Mouse (Mus musculus) intestine, embryonic 14.5 days (tissue): ENCODE results near the gene Gm8094. TPM values are rescaled to one million over a fixed set of nuclear protein-coding genes. Genes with fewer than 3 reads are reported as not detected.
A peak's percentile ranks its signal among the peaks of the same experiment; 100 is the strongest.
"Not testable (repeated sequence)": the region's sequence is repeated elsewhere in the genome, so short reads cannot be mapped to it uniquely, and the experiment has no call there.

Experiments
- ATAC-seq: fragments of 200-750 bp; cut with Nextera tagmentation; replicated peaks from 2 replicates; pipeline ENCODE4 v1.8.0; 2017; ENCODE audit warnings: low read depth, moderate number of reproducible peaks, moderate TSS enrichment, moderate library complexity; ENCODE audit not compliant: low FRiP score, low TSS enrichment
- DNase-seq: peaks from one replicate; pipeline ENCODE4 v3.0.0-alpha.2; 2018; ENCODE audit warnings: low spot score
- H3K27ac ChIP-seq: fragments of 300-500 bp; sonication (generic); 2 replicates; pipeline ENCODE4 v1.5.1; 2014; ENCODE audit warnings: low read depth, mild to moderate bottlenecking, control low read depth
- H3K27me3 ChIP-seq: fragments of 300-500 bp; sonication (generic); replicated peaks from 2 replicates; pipeline ENCODE4 v1.6.1; 2014; ENCODE audit warnings: low read length, control low read depth; ENCODE audit not compliant: control insufficient read depth, insufficient read depth
- H3K36me3 ChIP-seq: fragments of 300-500 bp; sonication (generic); 2 replicates; pipeline ENCODE4 v1.6.1; 2014; ENCODE audit warnings: low read length, control low read depth; ENCODE audit not compliant: control insufficient read depth, insufficient read depth
- H3K4me1 ChIP-seq: fragments of 300-500 bp; sonication (generic); replicated peaks from 2 replicates; pipeline ENCODE4 v1.6.1; 2014; ENCODE audit warnings: low read length, control low read depth, mixed read lengths; ENCODE audit not compliant: control insufficient read depth, insufficient read depth
- H3K4me2 ChIP-seq: fragments of 300-500 bp; sonication (generic); 2 replicates; pipeline ENCODE4 v1.6.1; 2014; ENCODE audit warnings: low read length
- H3K4me3 ChIP-seq: fragments of 300-500 bp; sonication (generic); 2 replicates; pipeline ENCODE4 v1.5.1; 2014; ENCODE audit warnings: low read depth, low read length, control low read depth, mixed read lengths
- H3K9ac ChIP-seq: fragments of 300-500 bp; sonication (generic); 2 replicates; pipeline ENCODE4 v1.6.1; 2014; ENCODE audit warnings: mild to moderate bottlenecking, low read length
- H3K9me3 ChIP-seq: fragments of 300-500 bp; sonication (generic); 2 replicates; pipeline ENCODE4 v1.6.1; 2016; ENCODE audit warnings: low read length, control low read depth; ENCODE audit not compliant: control insufficient read depth
- WGBS: fragments of 180-500 bp; shearing (Covaris S2); extraction: QIAGEN DNeasy Blood & Tissue Kit; methylation state at CpG from one replicate; pipeline ENCODE4 v1.1.7; 2014; 5-methylcytosine and 5-hydroxymethylcytosine counted together
- polyA plus RNA-seq: library from polyadenylated mRNA; unstranded; fragments of >200 nt; fragmentation: Nextera tagmentation; extraction: Ambion mirVana; gene quantifications from 2 replicates; pipeline ENCODE4 v1.2.1, GENCODE M21; 2014

Gene Gm8094
- not detected in 2 replicates for polyA plus RNA-seq

- H3K9ac ChIP-seq, H3K4me3 ChIP-seq, H3K27me3 ChIP-seq, H3K4me2 ChIP-seq, H3K36me3 ChIP-seq, H3K9me3 ChIP-seq, H3K27ac ChIP-seq, ATAC-seq, H3K4me1 ChIP-seq, DNase-seq: not testable (repeated sequence)
- 91% methylated on average over 2 of the region's 2 CpGs for WGBS
Measured at GRCm38 (mm10) chr14:43076543-43076942, at the start of gene Gm8094. Gene Gm8094, minus strand, starts transcription at chr14:43076643.

- H3K27ac ChIP-seq, ATAC-seq, H3K9me3 ChIP-seq, H3K27me3 ChIP-seq, H3K4me1 ChIP-seq, H3K4me2 ChIP-seq, H3K4me3 ChIP-seq, H3K9ac ChIP-seq, H3K36me3 ChIP-seq, DNase-seq: not testable (repeated sequence)
- 71% methylated on average over 1 of the region's 3 CpGs for WGBS
Measured at GRCm38 (mm10) chr14:43119673-43120072, 43.2 kb upstream of the Gm8094 start.

DNA sequence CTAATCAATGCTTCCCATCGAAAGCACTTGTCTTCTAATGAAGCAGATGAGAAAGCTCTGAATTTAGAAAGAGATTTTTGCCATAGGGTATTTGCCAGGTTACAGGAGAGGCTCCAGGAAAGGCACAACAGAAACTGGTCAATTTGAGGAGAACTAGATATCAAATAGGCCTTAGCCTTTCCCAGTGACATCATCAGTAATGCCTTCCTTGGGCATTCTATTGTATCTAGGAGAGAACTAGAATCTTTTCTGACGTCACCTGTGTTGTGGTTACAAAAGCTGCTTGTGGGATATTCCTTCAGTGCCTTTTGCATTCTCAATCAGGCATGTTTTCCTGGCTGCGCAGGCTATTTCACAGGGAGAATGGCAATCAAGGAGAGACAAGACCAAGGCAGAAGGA lies 23.9 kb upstream of the Gm8094 start, which contains the start of gene Gm8104:
Gm8104 (plus strand) TSS at position 301 of the 400 bp plus-strand sequence.
- H3K9me3 ChIP-seq, result not testable (repeated sequence)

GRCm38 (mm10) chr14:43089103-43089919 lies 12.9 kb upstream of the Gm8094 start:
- H3K27ac ChIP-seq, H3K4me2 ChIP-seq: not testable (repeated sequence)
- 0 out of 2 replicates have a peak, but pooled peaks have one; percentile 19 for ATAC-seq

More for the DNA sequence above, 23.9 kb upstream of the Gm8094 start, which contains the start of gene Gm8104:
- not testable (repeated sequence) for H3K36me3 ChIP-seq, ATAC-seq, H3K4me1 ChIP-seq, DNase-seq, H3K4me2 ChIP-seq, H3K27ac ChIP-seq, H3K4me3 ChIP-seq, H3K9ac ChIP-seq, H3K27me3 ChIP-seq
- 88% methylated on average over 3 of the region's 3 CpGs for WGBS

DNA sequence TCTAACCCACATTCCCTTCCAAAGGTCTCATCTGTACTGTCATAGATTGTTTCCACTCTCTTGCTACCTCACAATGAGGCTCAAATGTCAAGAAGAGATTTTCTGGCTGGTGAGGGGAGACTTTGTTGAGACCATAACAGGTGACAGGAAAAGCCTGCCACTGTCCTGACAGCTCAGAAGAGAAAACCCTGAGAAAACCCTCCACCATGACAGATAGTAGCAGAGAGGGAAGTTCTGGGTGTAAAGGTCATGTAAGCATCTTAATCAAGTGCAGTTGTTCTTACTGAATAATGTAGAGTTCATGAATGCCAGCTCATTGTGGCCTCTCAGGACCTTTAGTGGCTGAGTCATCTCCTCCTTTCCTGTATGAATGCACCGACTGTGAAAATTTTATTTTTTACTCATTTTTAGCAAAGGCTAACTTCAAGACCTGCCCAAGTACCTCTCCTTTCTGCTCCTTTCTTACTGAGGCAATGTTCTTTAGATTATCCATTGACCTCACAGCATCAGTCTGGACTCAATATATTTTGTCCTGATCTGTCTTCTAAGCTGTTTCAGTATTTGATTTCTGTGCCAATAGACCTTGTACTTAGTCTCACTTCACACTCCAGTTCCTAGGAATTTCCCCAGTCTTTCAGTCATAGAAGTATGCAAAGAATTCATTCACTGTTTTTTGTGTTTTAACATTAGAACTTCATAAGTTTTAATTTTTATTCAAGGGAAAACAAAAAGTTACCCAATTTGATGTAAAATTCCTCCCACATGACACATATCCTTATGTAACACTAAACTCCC lies 8.7 kb upstream of the Gm8094 start:
- not testable (repeated sequence) for H3K27ac ChIP-seq

More at GRCm38 (mm10) chr14:43089103-43089919, 12.9 kb upstream of the Gm8094 start:
- H3K9ac ChIP-seq, DNase-seq, H3K9me3 ChIP-seq, H3K36me3 ChIP-seq, H3K4me1 ChIP-seq, H3K27me3 ChIP-seq, H3K4me3 ChIP-seq: not testable (repeated sequence)
- 38% methylated on average over 1 of the region's 14 CpGs for WGBS

GRCm38 (mm10) chr14:43060179-43060578 lies 16.3 kb downstream of the Gm8094 start:
- not testable (repeated sequence) for H3K4me3 ChIP-seq, H3K9ac ChIP-seq, H3K27ac ChIP-seq, H3K36me3 ChIP-seq, H3K27me3 ChIP-seq, H3K9me3 ChIP-seq, H3K4me2 ChIP-seq, DNase-seq, H3K4me1 ChIP-seq, ATAC-seq
- 76% methylated on average over 4 of the region's 4 CpGs for WGBS

More for the DNA sequence above, 8.7 kb upstream of the Gm8094 start:
- H3K9ac ChIP-seq, H3K4me2 ChIP-seq, H3K4me3 ChIP-seq, H3K27me3 ChIP-seq, H3K36me3 ChIP-seq, H3K9me3 ChIP-seq, ATAC-seq, H3K4me1 ChIP-seq: not testable (repeated sequence)
- 76% methylated on average over 1 of the region's 1 CpGs for WGBS
- peak; percentile 16 for DNase-seq

DNA sequence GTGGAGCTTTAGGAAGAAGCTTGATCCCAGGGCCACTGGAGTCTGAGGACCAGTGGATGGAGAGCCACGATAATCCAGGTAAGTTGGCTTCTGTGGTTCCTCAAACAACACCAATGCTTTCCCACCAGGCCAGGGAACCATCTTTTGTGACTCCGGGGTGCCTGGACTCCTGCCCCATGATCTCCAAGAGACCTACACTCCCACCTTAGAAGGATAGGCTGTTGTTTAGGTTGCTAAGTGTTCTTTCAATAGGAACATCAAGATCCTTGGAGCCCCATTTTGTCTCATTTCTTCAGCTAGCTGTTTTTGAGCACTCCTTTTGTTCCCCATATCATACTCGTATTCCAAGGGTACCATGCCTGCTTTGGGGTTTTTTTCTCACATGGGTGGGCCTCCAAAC lies 18.4 kb downstream of the Gm8094 start:
- not testable (repeated sequence) for H3K4me1 ChIP-seq, H3K4me2 ChIP-seq, H3K9ac ChIP-seq, H3K27me3 ChIP-seq, DNase-seq, H3K4me3 ChIP-seq, H3K27ac ChIP-seq, H3K9me3 ChIP-seq, H3K36me3 ChIP-seq, ATAC-seq
- 76% methylated on average over 3 of the region's 3 CpGs for WGBS
